Mouse (Mus musculus) regulatory T cell (primary cell): ENCODE measurements around the gene 2510039O18Rik.

Source experiments
- in situ Hi-C: fragments of 300-600 bp; cut with MboI, MseI; formaldehyde crosslinking; loops from one replicate; pipeline ENCODE4 v1.15.1; 2025; ENCODE audit warnings: high pct_unique_total_duplicates

The 2510039O18Rik gene

GRCm38 (mm10) chr4:147985205-147986132, 44.8 kb downstream of the 2510039O18Rik start, which contains the start of gene Nppb:
Nppb (plus strand) TSS chr4:147985788.
- in situ Hi-C loops = no loop called here

GRCm38 (mm10) chr4:147993571-147994095, 52.9 kb downstream of the 2510039O18Rik start:
- in situ Hi-C loops = no loop called here

GRCm38 (mm10) chr4:147995311-147995710, 54.6 kb downstream of the 2510039O18Rik start:
- in situ Hi-C loops = no loop called here
